Mouse (Mus musculus) C2C12 (cell line): ENCODE measurements around the gene Eef1g.

ENCODE experiments used
- CTCF ChIP-seq: IDR thresholded peaks from one replicate; pipeline ENCODE4 v1.5.1; 2011; ENCODE audit not compliant: control insufficient read depth, insufficient read depth, insufficient read length
- USF1 ChIP-seq: IDR thresholded peaks from one replicate; pipeline ENCODE4 v1.6.1; 2011; ENCODE audit warnings: low read depth, mild to moderate bottlenecking, control low read depth, moderate library complexity

- TF ChIP-seq CTCF (no peak), USF1 (no peak)
These were observed 25.2 kb upstream of the Eef1g start, which contains the start of gene Mta2 for GRCm38 (mm10) chr19:8941515-8942217.
